In the genomic region with DNA sequence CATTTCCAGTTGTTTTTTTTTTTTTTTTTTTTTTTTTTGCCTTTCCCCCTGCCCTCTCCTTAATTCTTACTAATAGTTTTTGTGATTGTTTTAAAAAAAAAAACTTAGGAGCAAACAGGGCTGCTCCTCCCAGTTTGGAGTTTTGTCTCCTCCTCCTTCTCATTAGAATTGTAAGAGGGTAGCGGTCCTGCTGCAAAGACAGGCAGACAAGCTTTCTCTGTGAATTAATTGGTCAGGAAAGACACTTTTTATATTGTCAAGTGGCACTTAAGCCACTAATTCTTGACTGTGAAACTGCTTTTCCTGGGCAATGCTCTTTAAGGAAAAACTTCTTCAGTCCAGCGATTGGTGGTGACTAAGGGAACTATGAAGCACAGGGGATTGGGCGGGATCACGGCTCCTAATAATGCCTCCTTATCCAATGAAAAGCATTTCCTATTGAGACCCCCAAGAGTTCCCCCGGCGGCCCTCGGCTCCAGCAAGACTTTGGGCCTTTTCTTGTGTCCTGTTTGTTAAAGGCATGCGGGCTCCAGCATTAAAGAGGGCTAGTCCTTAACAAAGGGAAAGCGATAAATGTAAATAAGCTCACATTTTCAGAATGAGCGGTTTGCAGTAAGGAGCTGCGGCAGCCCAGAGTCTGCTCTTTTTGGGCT, we compare ENCODE assay signal across 8 mouse cellular contexts. TPM values are rescaled to one million over a fixed set of nuclear protein-coding genes. Genes with fewer than 3 reads are reported as not detected.
DNase-seq lines count a peak whose midpoint lies in the region; ATAC-seq and TF ChIP-seq lines count a peak whose summit lies in the region.

A gene (plus strand): TSS at position 451 of the 653 bp plus-strand sequence.

- H3K79me2 ChIP-seq in liver, adult 2 months (ENCODE audit: control insufficient read depth, insufficient read depth, low read length), result no peaks in the 10 kb centered on the region

- 0 out of 2 replicates have a peak, but pooled peaks cover 3% of the 10 kb centered on the region for H3K27me3 ChIP-seq in hindbrain, embryonic 13.5 days
- H3K27me3 ChIP-seq in liver, adult 2 months (ENCODE audit: control insufficient read depth, insufficient read depth, low read length), result no peaks in the 10 kb centered on the region
- H3K27me3 ChIP-seq in midbrain, embryonic 14.5 days (ENCODE audit: control insufficient read depth, insufficient read depth, low read length), result no peaks in the 10 kb centered on the region

- 17% methylated on average over 11 of the region's 11 CpGs for WGBS in hindbrain, embryonic 13.5 days
- 5% methylated on average over 11 of the region's 11 CpGs for WGBS in liver, adult 2 months
- WGBS in midbrain, embryonic 14.5 days, result 19% methylated on average over 11 of the region's 11 CpGs

- no peaks in the 10 kb centered on the region for H3K36me3 ChIP-seq in hindbrain, embryonic 13.5 days
- no peaks in the 10 kb centered on the region for H3K36me3 ChIP-seq in liver, adult 2 months (ENCODE audit: control insufficient read depth, insufficient read depth, low read length)
- H3K36me3 ChIP-seq in midbrain, embryonic 14.5 days (ENCODE audit: control insufficient read depth, insufficient read depth, low read length), result no peaks in the 10 kb centered on the region

- peak within 1 kb of the TSS; percentile 54 for H3K4me2 ChIP-seq in hindbrain, embryonic 13.5 days
- peak within 1 kb of the TSS; percentile 52 for H3K4me2 ChIP-seq in midbrain, embryonic 14.5 days (ENCODE audit: low read length)

- TF ChIP-seq CTCF in liver, adult 2 months (IDR thresholded peaks at IDR 0.05; ENCODE audit: low read depth, low read length), result no peak

- H3K27ac ChIP-seq in hindbrain, embryonic 13.5 days, result peak within 1 kb of the TSS; percentile 40; the same call in 1 of the 2 replicates
- H3K27ac ChIP-seq in liver, adult 2 months (replicated peaks; ENCODE audit: insufficient read depth, low read depth, low read length), result no peak within 1 kb of the TSS
- H3K27ac ChIP-seq in midbrain, embryonic 14.5 days (replicated peaks; ENCODE audit: low read depth, low read length), result peak within 1 kb of the TSS; percentile 41; the same call in 1 of the 2 replicates

- peak; percentile 80 for ATAC-seq in hindbrain, embryonic 13.5 days (ENCODE audit: low FRiP score)
- ATAC-seq in midbrain, embryonic 14.5 days (ENCODE audit: low FRiP score, low TSS enrichment), result peak; percentile 80; the same call in 1 of the 2 replicates

- H3K9ac ChIP-seq in hindbrain, embryonic 13.5 days, result peak within 1 kb of the TSS; percentile 60
- H3K9ac ChIP-seq in liver, adult 2 months (ENCODE audit: low read depth, low read length), result no peak within 1 kb of the TSS
- H3K9ac ChIP-seq in midbrain, embryonic 14.5 days (replicated peaks; ENCODE audit: low read length), result peak within 1 kb of the TSS; percentile 29; the same call in 1 of the 2 replicates

- peak; percentile 2 to 14 for DNase-seq in cerebellum, postnatal 14 days
- DNase-seq in cerebellum, adult 9-10 months, result no peak
- DNase-seq in adrenal gland, postnatal 14 days, result peak; percentile 36
- peak; percentile 4 for DNase-seq in gastrocnemius, adult 18-20 months (ENCODE audit: low spot score)
- no peak for DNase-seq in liver, adult 2 months (ENCODE audit: extremely low read depth, low read depth, low spot score)
- peak; percentile 72 for DNase-seq in midbrain, embryonic 14.5 days
- DNase-seq in cerebellum, adult 8-10 months, result no peak

- no peak for TF ChIP-seq POLR2A in liver, adult 2 months (IDR thresholded peaks at IDR 0.05; ENCODE audit: extremely low read depth, insufficient read depth, low read length)

- H3K4me1 ChIP-seq in hindbrain, embryonic 13.5 days (replicated peaks), result 0 out of 2 replicates have a peak, but pooled peaks cover 4% of the 10 kb centered on the region
- H3K4me1 ChIP-seq in liver, adult 2 months (ENCODE audit: control insufficient read depth, insufficient read depth, low read length), result no peaks in the 10 kb centered on the region
- no peaks in the 10 kb centered on the region for H3K4me1 ChIP-seq in midbrain, embryonic 14.5 days (ENCODE audit: control insufficient read depth, insufficient read depth, low read length)

- H3K9me3 ChIP-seq in hindbrain, embryonic 13.5 days, result no peaks in the 10 kb centered on the region
- no peaks in the 10 kb centered on the region for H3K9me3 ChIP-seq in midbrain, embryonic 14.5 days (ENCODE audit: control insufficient read depth, low read length)

- peak within 1 kb of the TSS; percentile 43 for H3K4me3 ChIP-seq in hindbrain, embryonic 13.5 days
- peak within 1 kb of the TSS; percentile 33 for H3K4me3 ChIP-seq in liver, adult 2 months (ENCODE audit: insufficient read depth, low read depth, low read length)
- peak within 1 kb of the TSS; percentile 36 for H3K4me3 ChIP-seq in midbrain, embryonic 14.5 days (replicated peaks; ENCODE audit: low read depth, low read length)

RNA-seq across cellular contexts. Expression of the gene that starts here (rescaled TPM):
- 3.7 and 4.9 TPM in 2 replicates for total RNA-seq in adrenal gland, postnatal 14 days (2021)
- total RNA-seq in gastrocnemius, adult 18-20 months (2021), result under 1 TPM; 0.27 to 0.36 TPM
- 8.0 and 9.5 TPM in 2 replicates for polyA plus RNA-seq in hindbrain, embryonic 13.5 days (2015; fragmentation: Nextera tagmentation; extraction: Ambion mirVana)
- 0.09 and 0.13 TPM in 2 replicates for total RNA-seq in liver, adult 2 months (2014; rRNA removed)
- polyA plus RNA-seq in liver, adult 2 months (2012; rRNA removed), result 0.02 TPM in 1 of 2 replicates, not detected in the other
- polyA plus RNA-seq in midbrain, embryonic 14.5 days (2014; fragmentation: Nextera tagmentation; extraction: Ambion mirVana), result 4.7 and 7.5 TPM in 2 replicates

Comparison
In these comparisons a context has a peak if more than half of its experiments do, and no peak if none do; other contexts are left out.
1. DNase-seq: peak in cerebellum, postnatal 14 days (2 of 2), adrenal gland, postnatal 14 days (single experiment) and midbrain, embryonic 14.5 days (single experiment); none in cerebellum, adult 9-10 months (single experiment), liver, adult 2 months (single experiment) and cerebellum, adult 8-10 months (single experiment).
2. Peak in DNase-seq in gastrocnemius, adult 18-20 months; RNA of the gene not detected or under 1 TPM.
3. Peak in every context shown above with its lines, with median percentiles within 50 percentile points of each other: H3K4me3 ChIP-seq.